Mouse (Mus musculus): ENCODE data around the gene Nlrc3. TPM values are rescaled to one million over a fixed set of nuclear protein-coding genes. Genes with fewer than 3 reads are reported as not detected.
"Not testable (repeated sequence)": the region's sequence is repeated elsewhere in the genome, so short reads cannot be mapped to it uniquely, and the experiment has no call there.

Nlrc3 gene
- polyA plus RNA-seq, 1 experiment from 2014 or later: 0.83 TPM

GRCm38 (mm10) chr16:3975658-3976057 lies 774 bp downstream of the Nlrc3 start:
- Histone ChIP-seq H3K9me3 (no peaks in the 10 kb centered on the region), H3K36me3 (replicated peaks) (peaks cover 33% of the 10 kb centered on the region), H3K4me3 (replicated peaks) (no peak overlapping the region), H3K9ac (no peak overlapping the region), H3K4me1 (no peaks in the 10 kb centered on the region), H3K27ac (no peak overlapping the region), H3K27me3 (no peaks in the 10 kb centered on the region), H3K4me2 (no peak overlapping the region)
- 90% methylated on average over 7 of the region's 7 CpGs for WGBS
- no peak for ATAC-seq (ENCODE audit: low FRiP score)

GRCm38 (mm10) chr16:3974456-3974855 lies 2.0 kb downstream of the Nlrc3 start:
- H3K27me3 ChIP-seq; H3K9me3 ChIP-seq; ATAC-seq (ENCODE audit: low FRiP score); H3K27ac ChIP-seq; H3K4me3 ChIP-seq (replicated peaks); H3K4me1 ChIP-seq; H3K4me2 ChIP-seq; H3K9ac ChIP-seq: not testable (repeated sequence)
- 93% methylated on average over 19 of the region's 19 CpGs for WGBS
- peaks cover 21% of the 10 kb centered on the region for H3K36me3 ChIP-seq (replicated peaks)

- Histone ChIP-seq H3K4me3 (replicated peaks) (no peak overlapping the region), H3K4me2 (no peak overlapping the region), H3K27ac (no peak overlapping the region), H3K27me3 (no peaks in the 10 kb centered on the region), H3K9me3 (no peaks in the 10 kb centered on the region), H3K9ac (no peak overlapping the region), H3K4me1 (no peaks in the 10 kb centered on the region), H3K36me3 (replicated peaks) (no peaks in the 10 kb centered on the region)
- ATAC-seq (ENCODE audit: low FRiP score): no peak
- 84% methylated on average over 3 of the region's 3 CpGs for WGBS
Measured at GRCm38 (mm10) chr16:3965534-3965933, 10.9 kb downstream of the Nlrc3 start.

GRCm38 (mm10) chr16:3964990-3965389 lies 11.4 kb downstream of the Nlrc3 start:
- H3K4me1 ChIP-seq: no peaks in the 10 kb centered on the region
- H3K27ac ChIP-seq: no peak overlapping the region
- no peak overlapping the region for H3K9ac ChIP-seq
- H3K4me2 ChIP-seq: no peak overlapping the region
- H3K4me3 ChIP-seq (replicated peaks): no peak overlapping the region
- H3K27me3 ChIP-seq: no peaks in the 10 kb centered on the region
- WGBS: 86% methylated on average over 10 of the region's 10 CpGs
- no peak for ATAC-seq (ENCODE audit: low FRiP score)
- no peaks in the 10 kb centered on the region for H3K36me3 ChIP-seq (replicated peaks)
- no peaks in the 10 kb centered on the region for H3K9me3 ChIP-seq

GRCm38 (mm10) chr16:3959261-3959660 lies 17.2 kb downstream of the Nlrc3 start:
- Histone ChIP-seq H3K4me2 (no peak overlapping the region), H3K4me3 (replicated peaks) (no peak overlapping the region), H3K27ac (no peak overlapping the region), H3K9ac (no peak overlapping the region), H3K36me3 (replicated peaks) (no peaks in the 10 kb centered on the region), H3K4me1 (no peaks in the 10 kb centered on the region), H3K27me3 (no peaks in the 10 kb centered on the region), H3K9me3 (no peaks in the 10 kb centered on the region)
- WGBS: 79% methylated on average over 2 of the region's 2 CpGs
- no peak for ATAC-seq (ENCODE audit: low FRiP score)

GRCm38 (mm10) chr16:3956369-3956768 lies 20.1 kb downstream of the Nlrc3 start:
- Histone ChIP-seq H3K4me3 (replicated peaks) (no peak overlapping the region), H3K36me3 (replicated peaks) (no peaks in the 10 kb centered on the region), H3K9ac (no peak overlapping the region), H3K4me1 (no peaks in the 10 kb centered on the region), H3K27me3 (no peaks in the 10 kb centered on the region), H3K4me2 (no peak overlapping the region), H3K27ac (no peak overlapping the region), H3K9me3 (no peaks in the 10 kb centered on the region)
- 83% methylated on average over 6 of the region's 6 CpGs for WGBS
- ATAC-seq (ENCODE audit: low FRiP score): no peak

- no peak overlapping the region for H3K4me2 ChIP-seq
- no peak overlapping the region for H3K9ac ChIP-seq
- ATAC-seq (ENCODE audit: low FRiP score): no peak
- no peak overlapping the region for H3K4me3 ChIP-seq (replicated peaks)
- 100% methylated on average over 1 of the region's 1 CpGs for WGBS
- H3K27me3 ChIP-seq: no peaks in the 10 kb centered on the region
- no peaks in the 10 kb centered on the region for H3K36me3 ChIP-seq (replicated peaks)
- no peaks in the 10 kb centered on the region for H3K4me1 ChIP-seq
- H3K27ac ChIP-seq: no peak overlapping the region
- H3K9me3 ChIP-seq: no peaks in the 10 kb centered on the region
Measured at GRCm38 (mm10) chr16:3951141-3951540, 25.3 kb downstream of the Nlrc3 start.

GRCm38 (mm10) chr16:3934701-3935100 lies 41.7 kb downstream of the Nlrc3 start:
- ATAC-seq (ENCODE audit: low FRiP score): no peak
- H3K9ac ChIP-seq: no peak overlapping the region
- H3K9me3 ChIP-seq: no peaks in the 10 kb centered on the region
- no peak overlapping the region for H3K4me2 ChIP-seq
- peaks cover 70% of the 10 kb centered on the region for H3K36me3 ChIP-seq (replicated peaks)
- no peaks in the 10 kb centered on the region for H3K4me1 ChIP-seq
- H3K27ac ChIP-seq: no peak overlapping the region
- H3K4me3 ChIP-seq (replicated peaks): no peak overlapping the region
- WGBS: 93% methylated on average over 4 of the region's 4 CpGs
- H3K27me3 ChIP-seq: no peaks in the 10 kb centered on the region

- H3K4me2 ChIP-seq: no peak overlapping the region
- no peak for ATAC-seq (ENCODE audit: low FRiP score)
- no peak overlapping the region for H3K4me3 ChIP-seq (replicated peaks)
- H3K9ac ChIP-seq: no peak overlapping the region
- WGBS: 94% methylated on average over 1 of the region's 1 CpGs
- no peaks in the 10 kb centered on the region for H3K27me3 ChIP-seq
- no peak overlapping the region for H3K27ac ChIP-seq
- no peaks in the 10 kb centered on the region for H3K9me3 ChIP-seq
- peaks cover 75% of the 10 kb centered on the region for H3K36me3 ChIP-seq (replicated peaks)
- no peaks in the 10 kb centered on the region for H3K4me1 ChIP-seq
Measured at GRCm38 (mm10) chr16:3934091-3934490, 42.3 kb downstream of the Nlrc3 start.

- H3K36me3 ChIP-seq (replicated peaks): peaks cover 73% of the 10 kb centered on the region
- H3K9me3 ChIP-seq: no peaks in the 10 kb centered on the region
- ATAC-seq (ENCODE audit: low FRiP score): no peak
- H3K27ac ChIP-seq: no peak overlapping the region
- no peak overlapping the region for H3K4me3 ChIP-seq (replicated peaks)
- H3K27me3 ChIP-seq: no peaks in the 10 kb centered on the region
- no peak overlapping the region for H3K9ac ChIP-seq
- no peak overlapping the region for H3K4me2 ChIP-seq
- 89% methylated on average over 6 of the region's 6 CpGs for WGBS
- H3K4me1 ChIP-seq: no peaks in the 10 kb centered on the region
Measured at GRCm38 (mm10) chr16:3933536-3933935, 42.9 kb downstream of the Nlrc3 start.

GRCm38 (mm10) chr16:3929151-3929550 lies 47.3 kb downstream of the Nlrc3 start:
- Histone ChIP-seq H3K9ac (no peak overlapping the region), H3K4me3 (replicated peaks) (no peak overlapping the region), H3K36me3 (replicated peaks) (peaks cover 67% of the 10 kb centered on the region), H3K4me1 (no peaks in the 10 kb centered on the region), H3K27me3 (no peaks in the 10 kb centered on the region), H3K4me2 (no peak overlapping the region), H3K27ac (no peak overlapping the region), H3K9me3 (no peaks in the 10 kb centered on the region)
- no peak for ATAC-seq (ENCODE audit: low FRiP score)
- WGBS: 80% methylated on average over 7 of the region's 7 CpGs

- H3K4me3 ChIP-seq (replicated peaks): no peak overlapping the region
- H3K27me3 ChIP-seq: no peaks in the 10 kb centered on the region
- no peaks in the 10 kb centered on the region for H3K4me1 ChIP-seq
- H3K27ac ChIP-seq: no peak overlapping the region
- no peak for ATAC-seq (ENCODE audit: low FRiP score)
- no peak overlapping the region for H3K9ac ChIP-seq
- H3K36me3 ChIP-seq (replicated peaks): peaks cover 67% of the 10 kb centered on the region
- WGBS: 84% methylated on average over 1 of the region's 1 CpGs
- H3K9me3 ChIP-seq: no peaks in the 10 kb centered on the region
- H3K4me2 ChIP-seq: no peak overlapping the region
Measured at GRCm38 (mm10) chr16:3928582-3928981, 47.9 kb downstream of the Nlrc3 start.

- H3K4me2 ChIP-seq: no peak overlapping the region
- H3K36me3 ChIP-seq (replicated peaks): peaks cover 73% of the 10 kb centered on the region
- no peak overlapping the region for H3K9ac ChIP-seq
- H3K27ac ChIP-seq: no peak overlapping the region
- no peaks in the 10 kb centered on the region for H3K27me3 ChIP-seq
- H3K9me3 ChIP-seq: no peaks in the 10 kb centered on the region
- 87% methylated on average over 4 of the region's 4 CpGs for WGBS
- H3K4me3 ChIP-seq (replicated peaks): no peak overlapping the region
- no peaks in the 10 kb centered on the region for H3K4me1 ChIP-seq
- ATAC-seq (ENCODE audit: low FRiP score): no peak
Measured at GRCm38 (mm10) chr16:3923966-3924365, 52.5 kb downstream of the Nlrc3 start.

GRCm38 (mm10) chr16:3923515-3923914 lies 52.9 kb downstream of the Nlrc3 start:
- Histone ChIP-seq H3K27me3 (no peaks in the 10 kb centered on the region), H3K4me3 (replicated peaks) (no peak overlapping the region), H3K4me1 (no peaks in the 10 kb centered on the region), H3K27ac (no peak overlapping the region), H3K4me2 (no peak overlapping the region), H3K36me3 (replicated peaks) (peaks cover 70% of the 10 kb centered on the region), H3K9me3 (no peaks in the 10 kb centered on the region), H3K9ac (no peak overlapping the region)
- ATAC-seq (ENCODE audit: low FRiP score): no peak
- 92% methylated on average over 3 of the region's 3 CpGs for WGBS

All from forebrain, embryonic 12.5 days (tissue).